Mouse (Mus musculus): ENCODE data around the gene Gpr149. TPM values are rescaled to one million over a fixed set of nuclear protein-coding genes. Genes with fewer than 3 reads are reported as not detected.

The Gpr149 gene
- polyA plus RNA-seq, 1 experiment from 2014 or later = 1.1 TPM

Other genes starting within 250 kb of the Gpr149 start
- 31.6 and 35.5 TPM in 2 replicates for gene Dhx36, start 98.1 kb downstream of the Gpr149 start, polyA plus RNA-seq (2014; fragmentation: Nextera tagmentation; extraction: Ambion mirVana)

Data from embryonic facial prominence, embryonic 14.5 days (tissue).